Mouse (Mus musculus) forelimb bud, embryonic 11.5 days (tissue): Measurements from ENCODE around the gene Paqr7.

Source experiments
- DNase-seq: peaks from one replicate; pipeline ENCODE4 v3.0.0-alpha.2; 2012; ENCODE audit warnings: low read depth, low spot score

Paqr7 gene

DNA sequence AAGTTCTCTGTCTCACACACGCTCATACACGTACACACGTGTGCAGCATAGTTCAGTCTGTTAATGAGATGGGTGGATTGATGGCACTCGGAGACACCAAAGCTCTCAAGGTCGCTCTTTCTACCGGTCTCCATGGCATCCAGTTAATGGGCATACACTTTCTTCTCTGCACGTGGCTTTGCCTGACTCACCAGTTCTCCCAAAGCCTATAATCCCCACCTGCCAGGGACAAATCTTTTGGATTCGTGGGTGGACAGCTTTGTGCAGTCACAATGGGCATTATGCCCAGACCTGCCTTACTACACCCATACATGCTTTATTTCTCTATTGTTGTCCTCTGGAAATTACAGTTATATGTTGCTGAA is 39.3 kb downstream of the Paqr7 start:
- no peak for DNase-seq

DNA sequence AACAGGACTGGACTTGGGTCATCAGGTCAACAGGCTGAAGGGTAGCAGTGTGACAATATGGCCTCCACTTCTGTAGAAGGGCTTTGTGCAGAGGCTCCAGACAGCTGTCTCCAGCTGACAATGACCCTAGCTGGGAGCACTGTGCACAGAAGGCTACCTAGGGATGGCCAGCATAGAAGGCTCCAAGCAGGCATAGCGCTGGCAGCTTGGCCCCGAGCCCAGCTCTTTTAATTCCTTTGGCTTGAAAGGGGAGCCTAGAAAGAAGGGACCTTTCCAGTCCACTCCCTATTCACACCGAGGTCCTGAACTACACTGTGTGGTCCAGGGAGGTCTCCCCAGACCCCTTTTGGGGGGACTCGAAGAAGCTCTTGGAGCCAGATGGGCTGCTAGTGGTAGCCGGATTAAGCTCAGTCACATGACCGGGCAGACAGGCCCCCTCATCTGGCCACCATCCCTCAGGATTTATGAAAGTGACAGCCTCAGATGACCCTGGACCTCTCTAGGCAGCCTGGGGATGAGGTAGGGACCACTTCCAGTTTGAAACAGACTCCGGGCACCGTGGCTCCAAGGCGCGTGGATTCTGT is 42.6 kb downstream of the Paqr7 start:
- no peak for DNase-seq

DNA sequence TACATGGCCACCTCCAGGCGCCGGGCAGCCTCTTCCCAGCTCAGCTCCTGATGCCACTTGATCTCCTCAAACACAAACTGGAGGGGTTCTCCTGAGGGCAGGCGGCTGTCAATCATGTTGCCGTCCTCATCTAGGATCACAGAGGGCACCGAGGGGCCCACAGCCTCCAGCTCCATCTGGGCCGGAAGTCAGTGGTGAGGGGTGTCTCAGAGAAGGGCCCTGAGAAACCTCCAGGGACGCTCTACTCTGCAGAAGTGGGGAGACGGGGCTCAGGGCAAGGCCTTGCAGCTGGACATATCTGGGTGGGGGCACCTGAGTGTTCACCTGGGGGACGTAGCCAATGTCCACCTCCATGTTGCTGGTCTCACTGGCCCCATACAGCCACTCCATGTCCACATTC is 46.2 kb downstream of the Paqr7 start:
- no peak for DNase-seq

DNA sequence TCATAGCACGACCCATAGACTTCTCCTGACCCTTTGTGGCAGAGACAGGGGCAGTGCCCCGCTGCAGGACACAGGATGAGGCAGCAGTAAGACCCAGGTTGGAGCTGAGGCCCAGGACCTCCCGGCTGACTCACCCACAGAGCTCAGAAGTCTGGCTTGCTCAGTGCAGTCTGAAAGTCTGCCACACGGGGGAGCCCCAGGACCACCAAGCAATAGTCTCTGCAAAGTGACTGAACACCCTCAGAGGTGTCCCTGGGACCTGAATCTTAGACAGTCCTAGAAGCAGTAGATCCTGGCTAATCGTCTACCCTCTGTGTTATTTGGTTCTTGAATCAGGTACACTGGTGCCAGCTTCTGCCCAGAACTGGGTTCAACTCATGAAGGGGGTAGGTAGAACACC is 46.8 kb downstream of the Paqr7 start:
- peak; percentile 86 for DNase-seq

DNA sequence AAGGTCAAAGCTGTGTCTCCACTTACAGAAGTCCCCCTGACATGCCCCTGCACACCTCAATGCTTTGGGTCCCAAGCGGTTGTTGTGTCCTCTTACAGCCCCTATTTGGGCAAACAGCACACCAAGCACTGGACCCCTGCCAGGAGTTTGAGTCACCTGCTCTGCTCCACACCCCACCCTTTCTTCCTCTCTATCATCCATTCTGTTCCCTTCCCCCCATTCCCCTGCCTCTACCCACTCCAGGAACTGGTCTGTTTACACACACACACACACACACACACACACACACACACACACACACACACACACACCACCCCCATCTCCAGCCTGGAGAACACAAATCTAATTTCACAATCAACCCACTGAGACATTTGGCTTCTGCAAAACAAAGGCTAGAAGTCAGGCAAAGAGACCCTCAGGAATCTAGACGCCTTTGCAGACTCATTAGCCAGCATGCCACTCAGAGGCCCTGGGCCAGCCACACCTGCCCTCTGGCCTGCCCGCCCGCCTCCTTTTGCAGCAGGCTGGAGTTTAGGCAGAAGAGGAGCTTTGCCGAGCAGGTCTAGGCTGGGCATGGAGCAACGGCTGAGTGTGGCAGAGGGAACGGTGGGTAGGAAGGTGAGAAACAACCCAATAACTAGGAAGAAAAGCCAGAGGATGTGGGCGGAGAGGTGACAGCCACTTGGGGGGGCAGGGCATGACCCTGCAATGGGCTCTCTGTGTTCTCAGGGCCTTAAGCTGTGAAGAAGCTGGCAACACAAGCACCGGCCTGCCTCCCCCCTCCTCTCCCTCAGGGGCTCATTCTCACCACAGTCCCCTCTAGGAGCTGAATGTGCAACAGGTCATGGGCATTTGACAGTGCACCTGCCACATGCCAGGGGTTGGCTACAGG is 50.6 kb downstream of the Paqr7 start:
- DNase-seq, result no peak

DNA sequence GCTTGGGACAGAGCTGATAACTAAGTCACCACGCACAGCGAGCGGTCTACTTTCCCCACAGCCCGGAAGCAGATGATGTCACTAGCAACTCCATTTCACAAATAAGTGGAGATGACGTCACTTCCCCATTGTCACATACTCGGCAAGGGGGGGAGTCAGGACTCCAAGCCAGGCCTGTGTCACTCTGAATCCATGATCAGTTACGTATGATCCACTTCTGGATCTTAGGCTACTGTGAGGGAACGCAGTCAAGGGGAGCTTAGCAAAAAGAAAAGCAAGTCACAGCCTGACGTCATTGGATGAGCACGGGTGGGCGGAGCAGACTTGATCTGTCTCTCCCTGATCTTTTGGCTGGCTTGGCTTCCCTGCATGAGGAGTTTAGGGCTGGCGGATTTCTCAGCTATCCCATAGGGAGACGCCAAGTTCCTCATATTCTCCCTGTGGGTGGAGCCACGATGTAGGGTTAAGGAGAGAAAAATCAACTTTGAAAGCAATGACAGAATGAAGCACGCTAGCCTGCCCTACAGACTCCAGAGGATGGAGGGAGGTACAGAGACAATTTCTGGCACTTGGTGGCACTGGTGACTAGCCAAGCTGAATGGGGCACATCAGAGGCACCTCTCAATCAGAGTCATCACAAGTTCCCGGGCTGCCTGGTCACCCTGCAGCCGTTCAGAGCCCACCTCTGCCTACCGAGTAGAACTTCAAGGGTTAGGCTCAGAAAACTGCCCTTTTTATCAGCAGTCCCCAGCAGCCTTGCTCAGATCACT is 51.9 kb downstream of the Paqr7 start:
- DNase-seq, result no peak

DNA sequence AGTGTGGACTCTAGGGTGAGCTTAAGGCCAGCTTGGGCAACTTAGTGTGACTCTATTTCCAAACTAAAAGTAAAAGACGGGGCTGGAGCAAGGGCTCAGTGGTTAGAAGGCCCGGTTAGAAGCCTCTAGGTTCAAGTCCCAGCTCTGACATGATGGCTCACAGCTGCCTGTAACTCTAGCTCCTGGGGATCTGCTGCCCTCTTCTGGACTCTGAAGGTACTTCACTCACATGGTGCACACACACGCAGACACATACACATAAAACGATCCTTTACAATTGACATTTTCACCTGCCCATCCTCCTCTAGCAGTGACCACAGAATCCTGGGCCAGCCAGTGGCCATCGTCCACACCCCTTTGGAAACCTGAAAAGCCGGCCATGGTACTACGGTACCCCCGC is 53.4 kb downstream of the Paqr7 start:
- DNase-seq, result no peak

DNA sequence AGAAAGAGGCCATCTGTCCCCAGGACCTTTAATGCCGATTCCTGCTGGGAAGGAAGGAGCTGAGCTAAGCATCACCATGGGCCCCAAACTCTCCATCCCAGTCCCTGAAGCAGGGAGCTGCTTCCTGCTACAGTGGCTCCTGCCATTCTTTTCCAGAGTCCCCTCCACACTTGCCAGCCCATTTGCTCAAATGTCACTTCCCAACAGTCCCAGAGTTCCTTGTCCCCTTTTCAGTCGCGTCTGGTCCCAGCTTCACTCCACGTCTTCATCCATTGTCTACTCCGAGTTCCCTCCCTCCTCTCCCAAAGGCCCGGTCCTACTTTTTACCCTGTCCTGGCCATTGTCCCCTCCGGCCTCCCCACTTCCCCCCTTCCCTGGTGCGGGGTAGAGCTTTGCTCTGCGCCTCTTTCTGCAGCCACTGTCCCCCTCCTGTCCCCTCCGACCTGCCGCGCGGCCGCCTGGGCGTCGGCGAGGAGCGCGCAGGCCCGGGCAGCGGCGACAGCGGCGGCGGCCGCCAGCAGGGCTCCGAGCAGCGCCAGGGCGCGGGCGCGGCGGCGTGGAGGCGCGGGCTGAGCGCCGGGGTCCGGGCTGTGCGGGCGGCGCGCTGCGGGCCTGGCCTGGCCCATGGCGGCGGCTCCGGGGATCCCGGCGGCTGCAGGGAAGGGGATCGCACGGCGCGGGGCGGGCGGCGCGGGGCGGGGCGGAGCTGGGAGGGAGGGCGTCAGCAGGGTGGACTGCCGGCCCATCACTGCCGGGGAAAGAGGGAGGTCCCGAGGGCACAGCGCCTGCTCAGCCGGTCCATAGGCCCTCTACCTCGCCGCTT is 55.2 kb downstream of the Paqr7 start, which contains the start of gene Selenon:
Gene Selenon, minus strand, starts transcription at position 673 of the 823 bp plus-strand sequence.
- DNase-seq, result no peak

DNA sequence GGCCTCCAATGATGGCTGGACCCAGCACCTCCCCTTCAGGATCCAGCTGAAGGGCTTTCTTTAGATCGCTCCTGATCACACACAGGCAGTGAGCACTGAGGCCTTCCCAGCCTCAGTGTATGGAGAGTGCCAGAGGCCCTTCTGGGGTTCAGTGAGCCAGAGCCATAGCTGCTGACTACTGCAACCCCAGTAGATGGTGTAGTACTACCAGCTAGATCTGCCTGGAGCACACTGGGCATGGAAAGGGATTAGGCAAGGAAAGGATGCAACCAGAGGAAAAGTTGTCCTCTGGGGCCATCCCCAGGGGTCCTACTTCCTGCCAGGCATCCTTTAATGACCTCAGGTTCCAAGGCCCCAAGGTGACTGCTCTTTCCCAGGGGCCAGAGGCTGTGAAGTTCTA is 57.1 kb downstream of the Paqr7 start:
- DNase-seq, result no peak

DNA sequence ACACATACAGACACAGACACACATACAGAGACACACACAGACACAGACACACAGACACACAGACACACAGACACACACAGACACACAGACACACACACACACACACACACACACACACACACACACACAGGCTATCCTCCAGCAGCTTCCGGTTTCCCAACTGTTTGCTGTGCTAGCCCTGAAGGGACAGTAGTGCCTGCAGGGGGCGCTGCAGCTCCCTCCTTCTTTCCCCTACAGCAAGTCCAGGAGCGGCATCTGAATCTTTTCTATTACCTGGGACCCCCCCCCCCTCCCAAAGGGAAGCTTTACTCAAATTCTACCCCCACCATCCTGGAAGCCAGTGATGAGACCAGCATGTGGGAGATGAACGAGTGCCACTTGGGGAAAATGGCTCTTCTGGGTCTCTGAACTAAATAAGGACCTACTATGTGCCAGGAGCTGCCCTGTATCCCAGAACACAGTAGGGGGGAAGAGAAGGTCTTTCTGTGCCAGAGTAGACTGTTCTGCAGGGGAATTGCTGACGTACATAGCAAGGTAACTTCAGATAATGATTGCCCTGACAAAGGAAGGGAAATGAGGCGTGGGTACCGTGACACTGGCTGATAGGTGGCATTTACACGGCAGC is 59.6 kb downstream of the Paqr7 start:
- DNase-seq, result no peak

DNA sequence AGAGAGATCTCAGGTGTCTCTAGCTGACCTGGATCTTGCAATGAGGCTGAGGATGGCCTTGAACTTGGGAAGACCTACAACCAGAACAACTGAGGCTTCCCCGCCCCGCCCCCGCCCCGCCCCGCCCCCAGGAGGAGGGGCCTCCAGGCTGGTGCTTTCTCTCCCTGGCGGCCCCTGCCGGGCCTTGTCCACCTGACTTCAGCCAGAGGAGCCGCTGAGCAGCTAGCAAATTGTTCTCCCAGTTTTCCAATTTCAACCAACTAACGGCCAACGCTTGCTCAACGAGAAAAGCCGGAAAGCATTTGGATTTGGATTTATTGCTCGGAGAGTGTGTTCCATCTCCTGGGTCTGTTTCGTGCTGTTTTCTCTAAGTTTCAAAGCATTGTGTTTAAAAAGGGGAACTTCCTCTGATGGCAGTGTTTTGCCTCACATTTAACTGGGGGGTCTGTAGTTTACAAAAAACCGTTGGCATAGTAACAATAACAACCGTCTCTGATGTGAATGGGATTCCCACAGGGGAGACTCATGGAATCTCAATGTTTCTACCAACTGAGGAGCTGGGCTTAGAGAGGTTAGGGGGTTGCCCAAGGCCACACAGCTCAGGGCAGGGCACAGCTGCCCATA is 61.2 kb downstream of the Paqr7 start:
- no peak for DNase-seq

DNA sequence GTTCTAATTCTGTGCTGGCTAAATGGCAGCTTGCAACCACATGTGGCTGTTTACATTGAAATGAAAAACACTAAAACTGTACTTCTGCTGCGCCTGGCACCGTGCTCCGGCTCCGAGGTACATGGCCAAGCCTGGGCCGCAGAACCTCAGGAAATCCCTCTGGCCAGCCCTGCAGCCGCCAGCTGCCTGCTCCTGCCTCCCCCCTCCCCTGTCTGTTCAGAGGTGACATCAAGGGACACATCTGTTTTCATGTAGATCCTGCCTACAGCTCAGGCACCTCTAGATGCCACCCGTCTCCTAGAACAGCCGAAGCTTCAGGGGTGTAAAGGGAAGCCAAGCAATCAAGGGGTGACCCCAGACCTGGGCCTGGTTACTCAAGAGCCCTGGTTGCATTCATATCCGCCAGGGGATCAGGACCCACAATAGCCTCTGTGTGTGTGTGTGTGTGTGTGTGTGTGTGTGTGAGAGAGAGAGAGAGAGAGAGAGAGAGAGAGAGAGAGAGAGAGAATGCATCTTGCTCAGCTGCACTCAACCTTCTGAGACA is 62.1 kb downstream of the Paqr7 start:
- DNase-seq, result no peak

DNA sequence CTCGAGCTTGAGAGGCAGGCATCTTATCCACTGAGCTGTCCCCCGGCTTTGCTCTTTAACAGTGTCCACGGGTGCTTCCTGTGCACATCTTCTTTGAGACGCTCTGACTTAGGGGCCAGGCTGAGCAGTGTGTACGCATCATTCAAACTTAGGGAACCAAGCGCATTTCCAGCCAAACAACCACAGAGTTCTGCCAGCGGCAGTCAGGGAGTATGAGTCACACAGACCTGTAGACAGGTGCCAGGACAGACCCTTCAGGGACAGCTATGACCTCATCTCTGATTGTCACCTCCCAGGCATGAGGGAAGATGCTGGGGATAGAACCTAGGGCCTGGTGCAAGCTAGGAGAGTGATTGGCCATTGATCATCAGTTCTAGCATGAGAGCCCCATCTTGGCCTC is 62.7 kb downstream of the Paqr7 start:
- no peak for DNase-seq
